Mouse (Mus musculus) heart, embryonic 16.5 days (tissue): ENCODE measurements at regions not wholly inside any gene's neighbourhood (a gene's known extent, or its start where the extent isn't known, plus 50 kb on each side); places are given as distances from the start of the nearest gene placed in this dataset.

Source experiments
- ATAC-seq: fragments of 200-750 bp; cut with Nextera tagmentation; replicated peaks from 2 replicates; pipeline ENCODE4 v1.8.0; 2017; ENCODE audit warnings: moderate number of reproducible peaks; ENCODE audit not compliant: insufficient read depth, low FRiP score; ENCODE audit errors: extremely low read depth
- H3K27ac ChIP-seq: fragments of 300-500 bp; sonication (generic); 2 replicates; pipeline ENCODE4 v1.5.1; 2014; ENCODE audit warnings: mild to moderate bottlenecking, low read length, control low read depth, moderate library complexity
- H3K27me3 ChIP-seq: fragments of 300-500 bp; sonication (generic); 2 replicates; pipeline ENCODE4 v1.6.1; 2014; ENCODE audit warnings: low read length, mixed read lengths; ENCODE audit not compliant: control insufficient read depth, insufficient read depth
- H3K36me3 ChIP-seq: fragments of 300-500 bp; sonication (generic); 2 replicates; pipeline ENCODE4 v1.6.1; 2014; ENCODE audit not compliant: control insufficient read depth, insufficient read depth
- H3K4me1 ChIP-seq: fragments of 300-500 bp; sonication (generic); 2 replicates; pipeline ENCODE4 v1.6.1; 2014; ENCODE audit warnings: low read length, mixed read lengths; ENCODE audit not compliant: control insufficient read depth, insufficient read depth
- H3K4me2 ChIP-seq: fragments of 300-500 bp; sonication (generic); 2 replicates; pipeline ENCODE4 v1.6.1; 2014; ENCODE audit warnings: low read depth, mild to moderate bottlenecking, control low read depth, low read length
- H3K4me3 ChIP-seq: fragments of 300-500 bp; sonication (generic); 2 replicates; pipeline ENCODE4 v1.5.1; 2014; ENCODE audit warnings: mild to moderate bottlenecking, control low read depth, low read length
- H3K9ac ChIP-seq: fragments of 300-500 bp; sonication (generic); 2 replicates; pipeline ENCODE4 v1.6.1; 2014; ENCODE audit warnings: low read length, control low read depth
- H3K9me3 ChIP-seq: fragments of 300-500 bp; sonication (generic); replicated peaks from 2 replicates; pipeline ENCODE4 v1.6.1; 2016; ENCODE audit warnings: low read length; ENCODE audit not compliant: control insufficient read depth
- WGBS: fragments of 180-500 bp; shearing (Covaris S2); extraction: QIAGEN DNeasy Blood & Tissue Kit; methylation state at CpG from one replicate; pipeline ENCODE4 v1.1.7; 2014; 5-methylcytosine and 5-hydroxymethylcytosine counted together

GRCm38 (mm10) chr13:52151777-52152176 is 305.3 kb downstream of the Gadd45g start:
- no peak overlapping the region for H3K4me2 ChIP-seq

GRCm38 (mm10) chr13:52152221-52152620 is 305.7 kb downstream of the Gadd45g start:
- 44% methylated on average over 4 of the region's 4 CpGs for WGBS
- H3K9me3 ChIP-seq: peaks cover 6% of the 10 kb centered on the region
- H3K36me3 ChIP-seq: no peaks in the 10 kb centered on the region
- no peak overlapping the region for H3K27ac ChIP-seq
- no peak overlapping the region for H3K4me2 ChIP-seq
- no peaks in the 10 kb centered on the region for H3K27me3 ChIP-seq
- H3K4me1 ChIP-seq: peaks cover 21% of the 10 kb centered on the region
- H3K4me3 ChIP-seq: no peak overlapping the region
- H3K9ac ChIP-seq: no peak overlapping the region
- no peak for ATAC-seq

More at GRCm38 (mm10) chr13:52151777-52152176, 305.3 kb downstream of the Gadd45g start:
- Histone ChIP-seq H3K27ac (no peak overlapping the region), H3K27me3 (no peaks in the 10 kb centered on the region), H3K4me3 (no peak overlapping the region), H3K4me1 (peaks cover 21% of the 10 kb centered on the region), H3K9ac (no peak overlapping the region), H3K9me3 (peaks cover 6% of the 10 kb centered on the region), H3K36me3 (no peaks in the 10 kb centered on the region)
- no peak for ATAC-seq
- 61% methylated on average over 11 of the region's 11 CpGs for WGBS

GRCm38 (mm10) chr13:52153030-52153429 is 306.6 kb downstream of the Gadd45g start:
- Histone ChIP-seq H3K27ac (no peak overlapping the region), H3K9ac (no peak overlapping the region), H3K36me3 (no peaks in the 10 kb centered on the region), H3K4me1 (peaks cover 21% of the 10 kb centered on the region), H3K9me3 (peaks cover 6% of the 10 kb centered on the region), H3K4me2 (no peak overlapping the region), H3K4me3 (no peak overlapping the region), H3K27me3 (no peaks in the 10 kb centered on the region)
- no peak for ATAC-seq
- WGBS: 81% methylated on average over 4 of the region's 4 CpGs

GRCm38 (mm10) chr13:52153576-52153975 is 307.1 kb downstream of the Gadd45g start:
- WGBS: 51% methylated on average over 4 of the region's 4 CpGs
- H3K4me2 ChIP-seq: no peak overlapping the region
- no peaks in the 10 kb centered on the region for H3K36me3 ChIP-seq
- peaks cover 21% of the 10 kb centered on the region for H3K4me1 ChIP-seq
- no peak overlapping the region for H3K27ac ChIP-seq
- H3K9ac ChIP-seq: no peak overlapping the region
- no peaks in the 10 kb centered on the region for H3K27me3 ChIP-seq
- peaks cover 6% of the 10 kb centered on the region for H3K9me3 ChIP-seq
- no peak overlapping the region for H3K4me3 ChIP-seq
- no peak for ATAC-seq

DNA sequence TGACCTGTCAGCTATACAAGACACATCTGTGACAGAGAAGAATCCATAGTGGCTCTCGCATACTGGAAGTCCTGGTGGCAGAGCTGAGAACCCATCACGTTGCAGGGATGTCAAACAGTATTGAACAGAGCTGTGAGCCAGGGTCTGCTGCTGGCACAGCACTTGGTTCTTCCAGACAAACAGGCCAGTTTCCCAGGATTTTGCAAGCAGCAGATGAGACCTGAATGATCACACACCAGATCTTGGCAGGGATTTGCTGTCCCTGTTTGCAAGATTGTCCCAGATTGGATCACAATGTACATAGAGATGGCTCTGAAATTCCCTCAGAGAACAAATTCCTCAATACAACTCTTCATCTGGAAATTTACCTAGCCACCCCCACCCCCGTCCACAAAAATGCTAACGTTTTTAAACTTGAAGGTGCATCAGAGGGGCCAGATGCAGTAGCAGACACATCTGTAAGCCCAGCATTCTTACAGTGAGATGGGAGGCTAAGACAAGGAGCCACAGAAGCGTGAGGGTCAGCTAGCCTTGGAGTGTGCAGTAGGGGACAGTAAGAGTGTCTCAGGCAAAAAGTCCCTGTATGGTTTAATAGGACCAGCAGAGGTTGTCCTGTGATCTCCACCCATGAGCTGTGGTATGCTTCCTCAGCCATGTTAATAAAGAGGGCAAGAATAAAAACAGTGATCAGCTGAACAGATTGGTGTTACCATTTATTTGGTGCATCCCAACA is 307.8 kb downstream of the Gadd45g start:
- ATAC-seq: no peak
- peaks cover 21% of the 10 kb centered on the region for H3K4me1 ChIP-seq
- no peak overlapping the region for H3K9ac ChIP-seq
- no peaks in the 10 kb centered on the region for H3K36me3 ChIP-seq
- H3K9me3 ChIP-seq: peaks cover 6% of the 10 kb centered on the region
- no peak overlapping the region for H3K4me3 ChIP-seq
- 74% methylated on average over 5 of the region's 5 CpGs for WGBS
- H3K27me3 ChIP-seq: no peaks in the 10 kb centered on the region
- H3K27ac ChIP-seq: no peak overlapping the region; the same call in 1 of the 2 replicates
- no peak overlapping the region for H3K4me2 ChIP-seq

DNA sequence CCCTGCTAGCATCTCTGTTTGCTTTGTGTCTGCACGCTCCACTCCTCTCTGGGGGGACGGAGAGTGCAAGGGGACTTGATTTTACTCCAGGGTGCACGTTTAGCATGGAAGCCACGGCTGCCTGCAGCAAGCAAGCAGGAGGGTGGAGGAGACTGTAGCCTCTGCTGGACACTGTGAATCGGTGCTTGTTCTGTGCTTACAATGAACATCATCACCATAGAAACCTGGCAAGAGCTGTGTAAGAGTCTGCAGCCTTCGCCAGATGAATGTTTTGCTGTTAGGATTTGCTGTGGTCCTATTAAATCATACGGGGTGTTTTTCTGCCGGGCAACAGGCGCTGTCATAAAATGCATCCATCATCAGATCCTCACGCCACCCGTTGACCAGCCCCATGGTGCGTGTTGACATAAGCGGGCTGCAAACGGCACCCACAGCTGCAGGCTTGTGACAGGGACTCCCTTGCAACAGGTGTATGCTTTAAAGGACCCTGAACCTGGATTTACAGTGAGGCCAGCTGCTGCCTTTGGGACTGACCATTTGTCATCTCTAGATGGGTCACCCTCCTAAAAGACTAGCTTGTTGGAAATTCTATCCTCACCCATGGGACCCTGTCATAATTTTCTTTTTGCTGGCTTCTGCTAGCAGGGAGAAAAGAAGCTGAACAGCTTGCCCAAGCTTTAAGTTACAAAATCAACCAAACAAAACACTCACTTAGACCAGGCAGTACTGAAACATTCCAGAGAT is 308.5 kb downstream of the Gadd45g start:
- Histone ChIP-seq H3K27ac (no peak overlapping the region), H3K27me3 (no peaks in the 10 kb centered on the region), H3K4me3 (no peak overlapping the region), H3K4me1 (peaks cover 21% of the 10 kb centered on the region), H3K9ac (no peak overlapping the region), H3K4me2 (no peak overlapping the region), H3K9me3 (peaks cover 3% of the 10 kb centered on the region; the same call in 1 of the 2 replicates), H3K36me3 (no peaks in the 10 kb centered on the region)
- WGBS: 54% methylated on average over 14 of the region's 14 CpGs
- ATAC-seq: no peak

DNA sequence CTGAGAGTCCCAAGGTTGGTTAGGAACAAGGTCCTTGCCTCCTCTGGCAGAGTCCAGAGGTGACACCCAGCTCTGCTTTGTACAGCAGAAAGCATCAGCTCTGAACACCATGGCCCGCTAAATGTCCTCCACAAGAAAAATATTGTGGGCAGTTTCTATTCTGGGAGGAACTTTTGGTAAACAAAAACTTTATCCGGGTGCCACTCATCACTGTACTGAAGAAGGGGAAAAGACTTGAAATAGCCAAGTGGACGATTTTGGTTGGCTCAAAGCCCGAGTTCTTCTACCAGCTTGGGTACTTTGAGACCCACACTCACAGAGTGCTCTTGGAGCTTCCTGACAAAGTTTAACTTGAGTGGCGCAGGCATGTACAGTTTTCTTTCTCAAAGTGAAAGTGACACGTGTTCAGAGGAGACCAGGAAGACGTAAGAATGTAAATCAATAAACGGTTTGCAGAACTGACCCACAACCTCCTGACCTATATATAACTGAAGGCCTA is 309.2 kb downstream of the Gadd45g start:
- no peaks in the 10 kb centered on the region for H3K27me3 ChIP-seq
- H3K4me1 ChIP-seq: peaks cover 21% of the 10 kb centered on the region
- ATAC-seq: 0 out of 2 replicates have a peak, but pooled peaks have one; percentile 16
- H3K27ac ChIP-seq: no peak overlapping the region
- no peak overlapping the region for H3K4me3 ChIP-seq
- no peaks in the 10 kb centered on the region for H3K9me3 ChIP-seq
- H3K9ac ChIP-seq: no peak overlapping the region
- WGBS: 32% methylated on average over 8 of the region's 8 CpGs
- H3K36me3 ChIP-seq: no peaks in the 10 kb centered on the region
- H3K4me2 ChIP-seq: peak overlapping the region; percentile 8; the same call in 1 of the 2 replicates

DNA sequence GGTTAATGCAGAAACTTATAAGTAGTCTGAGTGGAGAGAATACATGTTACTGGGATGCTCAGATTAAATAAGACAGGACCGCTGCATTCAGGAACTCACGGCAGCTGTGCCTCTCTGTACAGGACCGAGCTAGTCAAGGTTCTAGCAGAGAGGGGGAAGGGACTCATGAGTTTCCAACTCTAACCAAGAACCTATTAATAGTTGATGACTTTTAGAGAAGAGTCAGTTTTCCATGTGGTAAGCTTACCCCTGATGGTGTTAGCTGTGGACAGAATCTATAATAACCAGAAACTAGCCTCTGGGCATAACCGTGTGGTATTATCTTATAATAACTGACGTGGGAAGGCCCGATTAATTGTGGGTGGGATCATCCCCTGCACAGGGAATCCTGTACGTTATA is 316.2 kb downstream of the Gadd45g start:
- H3K27ac ChIP-seq: no peak overlapping the region
- no peak overlapping the region for H3K4me3 ChIP-seq
- H3K4me2 ChIP-seq: no peak overlapping the region
- ATAC-seq: no peak
- H3K36me3 ChIP-seq: no peaks in the 10 kb centered on the region
- H3K9ac ChIP-seq: no peak overlapping the region
- H3K9me3 ChIP-seq: no peaks in the 10 kb centered on the region
- H3K27me3 ChIP-seq: no peaks in the 10 kb centered on the region
- WGBS: 91% methylated on average over 7 of the region's 7 CpGs
- H3K4me1 ChIP-seq: no peaks in the 10 kb centered on the region

DNA sequence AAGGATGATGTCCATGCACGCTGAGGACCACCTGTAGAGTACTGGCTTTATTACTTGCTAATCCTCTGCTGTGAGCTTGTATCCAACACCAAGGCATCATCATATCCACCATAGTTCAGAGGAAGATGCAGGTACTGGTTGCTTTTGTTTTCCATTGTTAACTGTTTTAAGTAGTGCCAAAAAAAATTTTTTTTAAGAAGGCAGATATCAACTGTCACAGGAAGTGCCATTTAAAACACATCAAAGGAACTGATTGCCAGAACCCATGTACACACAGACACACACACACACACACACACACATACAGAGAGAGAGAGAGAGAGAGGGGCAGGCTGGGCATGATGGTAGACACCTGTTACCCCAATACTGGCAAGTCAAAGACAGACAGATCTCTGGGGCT is 319.1 kb downstream of the Gadd45g start:
- Histone ChIP-seq H3K27ac (no peak overlapping the region), H3K9me3 (no peaks in the 10 kb centered on the region), H3K9ac (no peak overlapping the region), H3K36me3 (no peaks in the 10 kb centered on the region), H3K4me1 (no peaks in the 10 kb centered on the region), H3K4me3 (no peak overlapping the region), H3K4me2 (no peak overlapping the region), H3K27me3 (no peaks in the 10 kb centered on the region)
- ATAC-seq: no peak
- WGBS: 81% methylated on average over 1 of the region's 1 CpGs
